Mouse (Mus musculus): Measurements from ENCODE around the gene Snrpd3. TPM values are rescaled to one million over a fixed set of nuclear protein-coding genes. Genes with fewer than 3 reads are reported as not detected.

The Snrpd3 gene
- total and polyA plus RNA-seq, 2 experiments from 2014 or later: 10.8 to 65.4 TPM

GRCm38 (mm10) chr10:75535423-75535822, 18.1 kb downstream of the Snrpd3 start:
- Histone ChIP-seq H3K9ac (replicated peaks; ENCODE audit: low read depth, low read length) (no peak overlapping the region), H3K4me1 (ENCODE audit: control insufficient read depth, insufficient read depth) (peaks cover 14% of the 10 kb centered on the region; the same call in 1 of the 2 replicates), H3K4me3 (ENCODE audit: low read depth, low read length) (no peak overlapping the region), H3K4me2 (ENCODE audit: low read depth, low read length) (no peak overlapping the region), H3K27me3 (ENCODE audit: control insufficient read depth, insufficient read depth, low read length) (no peaks in the 10 kb centered on the region), H3K9me3 (replicated peaks; ENCODE audit: control insufficient read depth, low read length) (no peaks in the 10 kb centered on the region), H3K27ac (ENCODE audit: low read depth) (peak overlapping the region; percentile 62), H3K36me3 (replicated peaks; ENCODE audit: control insufficient read depth, insufficient read depth, low read length) (peaks cover 18% of the 10 kb centered on the region)
- 30% methylated on average over 2 of the region's 2 CpGs for WGBS
- peak; percentile 65 for DNase-seq (ENCODE audit: low spot score)
- no peak; the same call in 1 of the 2 replicates for TF ChIP-seq EP300 (IDR thresholded peaks at IDR 0.05; ENCODE audit: low read depth)
- ATAC-seq (ENCODE audit: insufficient read depth, low read depth): peak; percentile 76

GRCm38 (mm10) chr10:75536123-75536522, 18.8 kb downstream of the Snrpd3 start:
- TF ChIP-seq CTCF (IDR thresholded peaks at IDR 0.05; ENCODE audit: low read depth): no peak
- no peak for TF ChIP-seq EP300 (IDR thresholded peaks at IDR 0.05; ENCODE audit: low read depth)
- no peak overlapping the region for H3K4me2 ChIP-seq (ENCODE audit: low read depth, low read length)
- no peak overlapping the region for H3K9ac ChIP-seq (replicated peaks; ENCODE audit: low read depth, low read length)
- no peak overlapping the region for H3K4me3 ChIP-seq (ENCODE audit: low read depth, low read length)
- H3K9me3 ChIP-seq (replicated peaks; ENCODE audit: control insufficient read depth, low read length): no peaks in the 10 kb centered on the region
- peaks cover 18% of the 10 kb centered on the region for H3K36me3 ChIP-seq (replicated peaks; ENCODE audit: control insufficient read depth, insufficient read depth, low read length)
- H3K27ac ChIP-seq (ENCODE audit: low read depth): no peak overlapping the region; the same call in 1 of the 2 replicates
- no peak for ATAC-seq (ENCODE audit: insufficient read depth, low read depth)
- DNase-seq (ENCODE audit: low spot score): no peak
- WGBS: 80% methylated on average over 5 of the region's 5 CpGs
- peaks cover 14% of the 10 kb centered on the region; the same call in 1 of the 2 replicates for H3K4me1 ChIP-seq (ENCODE audit: control insufficient read depth, insufficient read depth)
- no peaks in the 10 kb centered on the region for H3K27me3 ChIP-seq (ENCODE audit: control insufficient read depth, insufficient read depth, low read length)

DNA sequence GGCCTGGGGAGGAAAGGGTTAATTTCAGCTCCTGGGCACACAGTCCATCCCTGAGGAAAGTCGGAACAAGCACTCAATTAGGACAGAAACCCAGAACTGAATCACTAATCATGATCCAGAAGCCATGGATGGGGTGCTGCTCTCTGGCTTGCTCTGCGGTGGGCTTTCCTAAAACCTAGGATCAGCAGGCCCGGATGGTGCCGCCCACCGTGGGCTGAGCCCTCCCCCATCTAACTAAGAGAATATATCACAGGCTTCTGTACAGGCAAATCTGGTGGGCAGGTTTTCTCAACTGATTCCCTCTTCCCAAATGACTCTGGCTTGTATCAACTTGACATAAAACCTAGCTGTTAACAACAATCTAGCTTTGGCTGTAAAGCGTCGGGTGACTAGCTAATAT, 30.6 kb downstream of the Snrpd3 start:
- Histone ChIP-seq H3K9ac (replicated peaks; ENCODE audit: low read depth, low read length) (no peak overlapping the region), H3K27ac (ENCODE audit: low read depth) (no peak overlapping the region), H3K4me2 (ENCODE audit: low read depth, low read length) (no peak overlapping the region), H3K4me1 (ENCODE audit: control insufficient read depth, insufficient read depth) (no peaks in the 10 kb centered on the region), H3K4me3 (ENCODE audit: low read depth, low read length) (no peak overlapping the region), H3K27me3 (ENCODE audit: control insufficient read depth, insufficient read depth, low read length) (no peaks in the 10 kb centered on the region), H3K9me3 (replicated peaks; ENCODE audit: control insufficient read depth, low read length) (peaks cover 12% of the 10 kb centered on the region; the same call in 1 of the 2 replicates), H3K36me3 (replicated peaks; ENCODE audit: control insufficient read depth, insufficient read depth, low read length) (no peaks in the 10 kb centered on the region)
- DNase-seq (ENCODE audit: low spot score) (no peak), ATAC-seq (ENCODE audit: insufficient read depth, low read depth) (no peak)
- no peak for TF ChIP-seq EP300 (IDR thresholded peaks at IDR 0.05; ENCODE audit: low read depth)
- TF ChIP-seq CTCF (IDR thresholded peaks at IDR 0.05; ENCODE audit: low read depth): no peak
- WGBS: 40% methylated on average over 7 of the region's 7 CpGs

DNA sequence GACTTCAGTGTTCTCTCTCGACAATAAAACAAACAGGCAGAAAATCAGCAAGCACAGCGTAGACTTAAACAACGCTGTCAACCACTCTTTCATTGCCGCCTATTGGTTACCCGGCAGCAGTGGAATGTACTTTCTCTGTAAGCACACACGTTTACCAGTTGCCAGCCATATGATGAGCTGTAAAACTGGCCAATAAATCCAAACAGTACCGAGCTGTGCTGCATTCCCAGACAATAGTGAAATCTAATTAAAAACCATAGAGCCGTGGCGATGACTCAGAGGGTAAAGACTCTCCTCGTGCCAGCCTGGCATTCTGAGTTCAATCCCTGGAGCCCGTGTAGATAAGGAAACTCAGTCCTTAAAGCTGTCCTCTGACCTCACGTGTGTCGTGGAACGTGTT, 31.1 kb downstream of the Snrpd3 start:
- peak; percentile 42; the same call in 1 of the 2 replicates for ATAC-seq (ENCODE audit: insufficient read depth, low read depth)
- Histone ChIP-seq H3K9me3 (replicated peaks; ENCODE audit: control insufficient read depth, low read length) (peaks cover 12% of the 10 kb centered on the region; the same call in 1 of the 2 replicates), H3K9ac (replicated peaks; ENCODE audit: low read depth, low read length) (no peak overlapping the region), H3K4me1 (ENCODE audit: control insufficient read depth, insufficient read depth) (no peaks in the 10 kb centered on the region), H3K4me3 (ENCODE audit: low read depth, low read length) (no peak overlapping the region), H3K27me3 (ENCODE audit: control insufficient read depth, insufficient read depth, low read length) (no peaks in the 10 kb centered on the region), H3K4me2 (ENCODE audit: low read depth, low read length) (no peak overlapping the region), H3K36me3 (replicated peaks; ENCODE audit: control insufficient read depth, insufficient read depth, low read length) (no peaks in the 10 kb centered on the region), H3K27ac (ENCODE audit: low read depth) (no peak overlapping the region)
- no peak for TF ChIP-seq CTCF (IDR thresholded peaks at IDR 0.05; ENCODE audit: low read depth)
- no peak for TF ChIP-seq EP300 (IDR thresholded peaks at IDR 0.05; ENCODE audit: low read depth)
- whole genome bisulfite sequencing: 38% methylated on average over 14 of the region's 14 CpGs
- DNase-seq (ENCODE audit: low spot score): no peak

GRCm38 (mm10) chr10:75549886-75550285, 32.5 kb downstream of the Snrpd3 start:
- no peak for DNase-seq (ENCODE audit: low spot score)
- Histone ChIP-seq H3K4me2 (ENCODE audit: low read depth, low read length) (no peak overlapping the region), H3K4me3 (ENCODE audit: low read depth, low read length) (no peak overlapping the region), H3K36me3 (replicated peaks; ENCODE audit: control insufficient read depth, insufficient read depth, low read length) (no peaks in the 10 kb centered on the region), H3K4me1 (ENCODE audit: control insufficient read depth, insufficient read depth) (no peaks in the 10 kb centered on the region), H3K9ac (replicated peaks; ENCODE audit: low read depth, low read length) (no peak overlapping the region), H3K27ac (ENCODE audit: low read depth) (no peak overlapping the region), H3K9me3 (replicated peaks; ENCODE audit: control insufficient read depth, low read length) (peaks cover 9% of the 10 kb centered on the region; the same call in 1 of the 2 replicates), H3K27me3 (ENCODE audit: control insufficient read depth, insufficient read depth, low read length) (no peaks in the 10 kb centered on the region)
- ATAC-seq (ENCODE audit: insufficient read depth, low read depth): no peak
- TF ChIP-seq EP300 (IDR thresholded peaks at IDR 0.05; ENCODE audit: low read depth): no peak
- TF ChIP-seq CTCF (IDR thresholded peaks at IDR 0.05; ENCODE audit: low read depth): no peak
- 74% methylated on average over 7 of the region's 7 CpGs for WGBS

DNA sequence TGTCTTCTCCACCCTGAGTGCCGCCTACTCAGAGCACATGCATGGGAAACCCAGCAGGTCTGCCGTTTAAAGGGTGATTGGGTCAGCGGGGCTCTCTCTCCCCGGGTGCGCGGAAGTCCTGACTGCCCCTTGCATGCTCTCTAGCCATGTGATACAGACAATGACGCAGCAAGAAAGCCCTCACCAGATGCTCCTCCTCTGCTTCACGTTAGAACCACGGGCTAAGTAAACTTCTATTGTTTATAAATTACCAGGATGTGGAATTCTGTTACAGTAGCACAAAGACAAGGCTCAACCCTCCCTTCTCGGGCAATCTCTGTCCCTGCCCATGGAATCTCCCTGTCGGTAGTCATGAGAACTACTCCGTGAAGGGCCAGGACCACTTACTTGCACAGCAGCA, 33.8 kb downstream of the Snrpd3 start:
- no peaks in the 10 kb centered on the region for H3K36me3 ChIP-seq (replicated peaks; ENCODE audit: control insufficient read depth, insufficient read depth, low read length)
- no peak overlapping the region for H3K9ac ChIP-seq (replicated peaks; ENCODE audit: low read depth, low read length)
- H3K4me3 ChIP-seq (ENCODE audit: low read depth, low read length): no peak overlapping the region
- ATAC-seq (ENCODE audit: insufficient read depth, low read depth) (no peak), DNase-seq (ENCODE audit: low spot score) (no peak)
- H3K27me3 ChIP-seq (ENCODE audit: control insufficient read depth, insufficient read depth, low read length): no peaks in the 10 kb centered on the region
- H3K9me3 ChIP-seq (replicated peaks; ENCODE audit: control insufficient read depth, low read length): no peaks in the 10 kb centered on the region
- no peak for TF ChIP-seq CTCF (IDR thresholded peaks at IDR 0.05; ENCODE audit: low read depth)
- no peak for TF ChIP-seq EP300 (IDR thresholded peaks at IDR 0.05; ENCODE audit: low read depth)
- 47% methylated on average over 12 of the region's 12 CpGs for WGBS
- H3K4me1 ChIP-seq (ENCODE audit: control insufficient read depth, insufficient read depth): peaks cover 5% of the 10 kb centered on the region
- H3K4me2 ChIP-seq (ENCODE audit: low read depth, low read length): no peak overlapping the region
- no peak overlapping the region for H3K27ac ChIP-seq (ENCODE audit: low read depth)
